Mouse (Mus musculus): ENCODE results near the gene Cux1.

DNA sequence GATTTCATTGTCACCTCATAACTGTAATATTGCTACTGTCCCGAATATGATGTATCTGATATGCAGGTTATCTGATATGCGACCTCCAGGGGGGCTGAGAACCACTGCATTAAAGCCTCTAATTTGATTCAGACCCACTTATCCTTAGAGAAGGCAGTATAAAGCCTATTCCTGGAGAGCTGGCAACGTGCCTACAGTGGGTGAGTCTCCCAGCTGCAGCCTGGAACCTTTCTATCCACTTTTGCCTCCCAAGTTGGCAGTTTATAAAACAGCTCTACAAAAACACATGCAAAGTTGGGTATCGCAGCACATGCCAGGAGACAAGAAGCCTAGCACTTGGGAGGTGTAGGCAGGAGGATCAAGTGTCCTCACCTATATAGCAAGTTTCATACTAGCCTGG lies 303.9 kb downstream of the Cux1 start:
- no peak for TF ChIP-seq POLR2A (IDR thresholded peaks at IDR 0.05; ENCODE audit: control insufficient read depth, extremely low read depth, insufficient read depth, low read length, poor library complexity)
- TF ChIP-seq CTCF (IDR thresholded peaks at IDR 0.05; ENCODE audit: borderline replicate concordance, control insufficient read depth, extremely low read depth, insufficient read depth, low read length, poor library complexity) = no peak
